8 mouse cellular contexts compared by ENCODE assay signal in genomic region chr2:167776251-167777168, GRCm38 (mm10).
DNase-seq lines count a peak whose midpoint lies in the region; ATAC-seq and TF ChIP-seq lines count a peak whose summit lies in the region.

No protein-coding gene starts in this region.

- DNase-seq in heart, postnatal 25 days (ENCODE audit: low spot score) = no peak
- DNase-seq in adrenal gland, postnatal 36 days = peak; percentile 35 to 42
- no peak for DNase-seq in hindbrain, postnatal 0 days (ENCODE audit: low spot score)
- no peak for DNase-seq in thymus, postnatal 36 days
- DNase-seq in left cerebral cortex, adult 2 months (ENCODE audit: extremely low spot score in 1 of 2, low spot score in 2 of 2) = no peak
- DNase-seq in thymus, postnatal 25 days = no peak

- no peak overlapping the region for H3K9ac ChIP-seq in heart, embryonic 15.5 days
- peak overlapping the region; percentile 42; the same call in 1 of the 2 replicates for H3K9ac ChIP-seq in hindbrain, postnatal 0 days (replicated peaks; ENCODE audit: low read length)
- H3K9ac ChIP-seq in midbrain, embryonic 15.5 days = no peak overlapping the region

- no peak for ATAC-seq in heart, embryonic 15.5 days (replicated peaks; ENCODE audit: insufficient number of reproducible peaks, insufficient read depth, low FRiP score, low read depth)
- ATAC-seq in hindbrain, postnatal 0 days = no peak
- no peak for ATAC-seq in midbrain, embryonic 15.5 days (replicated peaks)

- intact Hi-C loops in heart, postnatal 25 days (cut with DNase I) = loop anchor here (2.0 to 5.0 kb wide), 2 partner anchors 84 to 116 kb away; no protein-coding TSS in a partner anchor
- intact Hi-C loops in left cerebral cortex, adult 2 months (cut with DNase I) = loop anchor here (5.0 kb wide), 1 partner anchor 66 kb away; no protein-coding TSS in a partner anchor

- H3K9me3 ChIP-seq in heart, embryonic 15.5 days (replicated peaks) = no peaks in the 10 kb centered on the region
- H3K9me3 ChIP-seq in hindbrain, postnatal 0 days (ENCODE audit: low read length) = no peaks in the 10 kb centered on the region
- no peaks in the 10 kb centered on the region for H3K9me3 ChIP-seq in midbrain, embryonic 15.5 days

- 82% methylated on average over 24 of the region's 24 CpGs for WGBS in heart, embryonic 15.5 days
- 72% methylated on average over 24 of the region's 24 CpGs for WGBS in hindbrain, postnatal 0 days
- 56% methylated on average over 24 of the region's 24 CpGs for WGBS in midbrain, embryonic 15.5 days

- peaks cover 46% of the 10 kb centered on the region for H3K4me1 ChIP-seq in heart, embryonic 15.5 days (replicated peaks)
- peaks cover 9% of the 10 kb centered on the region; the same call in 1 of the 2 replicates for H3K4me1 ChIP-seq in hindbrain, postnatal 0 days (ENCODE audit: insufficient read depth, low read length)
- peaks cover 17% of the 10 kb centered on the region for H3K4me1 ChIP-seq in midbrain, embryonic 15.5 days

- H3K27ac ChIP-seq in heart, embryonic 15.5 days = peak overlapping the region; percentile 80
- no peak overlapping the region for H3K27ac ChIP-seq in hindbrain, postnatal 0 days
- no peak overlapping the region for H3K27ac ChIP-seq in midbrain, embryonic 15.5 days
- H3K27ac ChIP-seq in left cerebral cortex, adult 2 months = no peak overlapping the region

- H3K36me3 ChIP-seq in heart, embryonic 15.5 days = no peaks in the 10 kb centered on the region
- H3K36me3 ChIP-seq in hindbrain, postnatal 0 days (ENCODE audit: insufficient read depth, low read length) = no peaks in the 10 kb centered on the region
- H3K36me3 ChIP-seq in midbrain, embryonic 15.5 days (replicated peaks) = no peaks in the 10 kb centered on the region

- H3K27me3 ChIP-seq in heart, embryonic 15.5 days = no peaks in the 10 kb centered on the region
- H3K27me3 ChIP-seq in hindbrain, postnatal 0 days (ENCODE audit: insufficient read depth, low read length) = no peaks in the 10 kb centered on the region
- H3K27me3 ChIP-seq in midbrain, embryonic 15.5 days (replicated peaks) = no peaks in the 10 kb centered on the region

- no peak for TF ChIP-seq CTCF in hindbrain, postnatal 0 days (IDR thresholded peaks at IDR 0.05; ENCODE audit: low read depth)
- no peak for TF ChIP-seq CTCF in left cerebral cortex, adult 2 months (IDR thresholded peaks at IDR 0.05)

- H3K4me3 ChIP-seq in heart, embryonic 15.5 days = no peak overlapping the region
- H3K4me3 ChIP-seq in hindbrain, postnatal 0 days (ENCODE audit: low read length) = no peak overlapping the region
- no peak overlapping the region for H3K4me3 ChIP-seq in midbrain, embryonic 15.5 days
- H3K4me3 ChIP-seq in left cerebral cortex, adult 2 months = no peak overlapping the region

- H3K4me2 ChIP-seq in heart, embryonic 15.5 days = peak overlapping the region; percentile 65; the same call in 1 of the 2 replicates
- H3K4me2 ChIP-seq in hindbrain, postnatal 0 days (ENCODE audit: low read depth, low read length) = no peak overlapping the region
- peak overlapping the region; percentile 77; the same call in 1 of the 2 replicates for H3K4me2 ChIP-seq in midbrain, embryonic 15.5 days

Comparison
In these comparisons a context has a peak if more than half of its experiments do, and no peak if none do; other contexts are left out.
1. DNase-seq: peak in adrenal gland, postnatal 36 days (2 of 2); none in heart, postnatal 25 days (single experiment), hindbrain, postnatal 0 days (single experiment), thymus, postnatal 36 days (0 of 2), left cerebral cortex, adult 2 months (0 of 2) and thymus, postnatal 25 days (single experiment).